ENCODE assay signal across 8 mouse cellular contexts in genomic region chr6:83116373-83117164, GRCm38 (mm10). TPM values are rescaled to one million over a fixed set of nuclear protein-coding genes. Genes with fewer than 3 reads are reported as not detected.
DNase-seq lines count a peak whose midpoint lies in the region; ATAC-seq and TF ChIP-seq lines count a peak whose summit lies in the region.

No protein-coding gene starts in this region.

- no peaks in the 10 kb centered on the region for H3K9me3 ChIP-seq in kidney, embryonic 14.5 days (ENCODE audit: control insufficient read depth, low read length)
- no peaks in the 10 kb centered on the region for H3K9me3 ChIP-seq in hindbrain, embryonic 15.5 days
- H3K9me3 ChIP-seq in midbrain, embryonic 15.5 days: no peaks in the 10 kb centered on the region

- H3K27ac ChIP-seq in kidney, embryonic 14.5 days (ENCODE audit: low read depth, low read length): 0 out of 2 replicates have a peak overlapping the region, but pooled peaks have one; percentile 84
- H3K27ac ChIP-seq in cortical plate, adult 2 months (ENCODE audit: insufficient read depth, low read length): no peak overlapping the region
- 0 out of 2 replicates have a peak overlapping the region, but pooled peaks have one; percentile 81 for H3K27ac ChIP-seq in hindbrain, embryonic 15.5 days (replicated peaks)
- H3K27ac ChIP-seq in midbrain, embryonic 15.5 days: no peak overlapping the region
- H3K27ac ChIP-seq in thymus, adult 2 months (ENCODE audit: control insufficient read depth, insufficient read depth, low read length): no peak overlapping the region

- no peak for ATAC-seq in kidney, embryonic 14.5 days (ENCODE audit: low FRiP score, low TSS enrichment)
- ATAC-seq in hindbrain, embryonic 15.5 days (ENCODE audit: low FRiP score, low read depth): no peak
- ATAC-seq in midbrain, embryonic 15.5 days (replicated peaks): no peak

- no peak for TF ChIP-seq POLR2A in cortical plate, adult 2 months (IDR thresholded peaks at IDR 0.05; ENCODE audit: extremely low read depth, insufficient read depth, low read length)
- TF ChIP-seq POLR2A in thymus, adult 2 months (IDR thresholded peaks at IDR 0.05; ENCODE audit: control insufficient read depth, extremely low read depth, insufficient read depth, low read length, poor library complexity): no peak

- peak overlapping the region; percentile 95 for H3K4me2 ChIP-seq in kidney, embryonic 14.5 days (replicated peaks; ENCODE audit: low read depth, low read length)
- H3K4me2 ChIP-seq in hindbrain, embryonic 15.5 days: peak overlapping the region; percentile 95
- peak overlapping the region; percentile 97 for H3K4me2 ChIP-seq in midbrain, embryonic 15.5 days

- DNase-seq in kidney, adult 8-10 months: no peak
- DNase-seq in frontal cortex, postnatal 25 days (ENCODE audit: low spot score in 2 of 2): no peak
- no peak for DNase-seq in kidney, adult 9 months
- no peak for DNase-seq in thymus, adult 2 months

- whole genome bisulfite sequencing in kidney, embryonic 14.5 days: 72% methylated on average over 11 of the region's 11 CpGs
- 86% methylated on average over 11 of the region's 11 CpGs for WGBS in hindbrain, embryonic 15.5 days
- WGBS in midbrain, embryonic 15.5 days: 81% methylated on average over 11 of the region's 11 CpGs
- 89% methylated on average over 11 of the region's 11 CpGs for WGBS in thymus, adult 2 months

- H3K36me3 ChIP-seq in kidney, embryonic 14.5 days (ENCODE audit: control insufficient read depth, insufficient read depth, low read length): peaks cover 32% of the 10 kb centered on the region
- peaks cover 22% of the 10 kb centered on the region for H3K36me3 ChIP-seq in hindbrain, embryonic 15.5 days
- H3K36me3 ChIP-seq in midbrain, embryonic 15.5 days (replicated peaks): peaks cover 6% of the 10 kb centered on the region; the same call in 1 of the 2 replicates
- H3K36me3 ChIP-seq in thymus, adult 2 months (ENCODE audit: control insufficient read depth, insufficient read depth, low read length): no peaks in the 10 kb centered on the region

- H3K9ac ChIP-seq in kidney, embryonic 14.5 days (ENCODE audit: low read depth, low read length): peak overlapping the region; percentile 93
- H3K9ac ChIP-seq in hindbrain, embryonic 15.5 days: peak overlapping the region; percentile 86
- peak overlapping the region; percentile 84 for H3K9ac ChIP-seq in midbrain, embryonic 15.5 days

- TF ChIP-seq CTCF in cortical plate, adult 2 months (IDR thresholded peaks at IDR 0.05; ENCODE audit: extremely low read depth, insufficient read depth, low read length): no peak
- TF ChIP-seq CTCF in thymus, adult 2 months (IDR thresholded peaks at IDR 0.05; ENCODE audit: borderline replicate concordance, control insufficient read depth, extremely low read depth, insufficient read depth, low read length, poor library complexity): no peak

- peak overlapping the region; percentile 69 for H3K4me3 ChIP-seq in kidney, embryonic 14.5 days (ENCODE audit: low read length)
- H3K4me3 ChIP-seq in cortical plate, adult 2 months (ENCODE audit: insufficient read depth, low read length): peak overlapping the region; percentile 64
- H3K4me3 ChIP-seq in hindbrain, embryonic 15.5 days: peak overlapping the region; percentile 70
- peak overlapping the region; percentile 90 for H3K4me3 ChIP-seq in midbrain, embryonic 15.5 days
- H3K4me3 ChIP-seq in thymus, adult 2 months (ENCODE audit: control insufficient read depth, insufficient read depth, low read length): no peak overlapping the region

- peaks cover 28% of the 10 kb centered on the region for H3K4me1 ChIP-seq in kidney, embryonic 14.5 days (ENCODE audit: control insufficient read depth, insufficient read depth, low read length)
- H3K4me1 ChIP-seq in cortical plate, adult 2 months (ENCODE audit: control insufficient read depth, insufficient read depth, low read length): no peaks in the 10 kb centered on the region
- H3K4me1 ChIP-seq in hindbrain, embryonic 15.5 days (replicated peaks): peaks cover 48% of the 10 kb centered on the region
- peaks cover 51% of the 10 kb centered on the region for H3K4me1 ChIP-seq in midbrain, embryonic 15.5 days
- H3K4me1 ChIP-seq in thymus, adult 2 months (replicated peaks; ENCODE audit: control insufficient read depth, insufficient read depth, low read length): peaks cover 28% of the 10 kb centered on the region

- no peaks in the 10 kb centered on the region for H3K27me3 ChIP-seq in kidney, embryonic 14.5 days (ENCODE audit: control insufficient read depth, insufficient read depth, low read length)
- no peaks in the 10 kb centered on the region for H3K27me3 ChIP-seq in hindbrain, embryonic 15.5 days
- no peaks in the 10 kb centered on the region for H3K27me3 ChIP-seq in midbrain, embryonic 15.5 days (replicated peaks)
- no peaks in the 10 kb centered on the region for H3K27me3 ChIP-seq in thymus, adult 2 months (ENCODE audit: control insufficient read depth, insufficient read depth, low read length)

RNA-seq across cellular contexts. Expression of gene Mogs, which starts 1.3 kb away (rescaled TPM):
- 37.8 and 57.4 TPM in 2 replicates for polyA plus RNA-seq in kidney, embryonic 14.5 days (2014; fragmentation: Nextera tagmentation; extraction: Ambion mirVana)
- 31.4 and 32.6 TPM in 2 replicates for polyA plus RNA-seq in cortical plate, adult 2 months (2012; rRNA removed)
- polyA plus RNA-seq in hindbrain, embryonic 15.5 days (2015; fragmentation: Nextera tagmentation; extraction: Ambion mirVana): 22.8 and 27.2 TPM in 2 replicates
- polyA plus RNA-seq in midbrain, embryonic 15.5 days (2015; fragmentation: Nextera tagmentation; extraction: Ambion mirVana): 24.7 and 27.0 TPM in 2 replicates
- 142 and 143 TPM in 2 replicates for polyA plus RNA-seq in thymus, adult 2 months (2012; rRNA removed)

RNA-seq across cellular contexts. Expression of gene Wbp1, which starts 4.8 kb away (rescaled TPM):
- 123 and 125 TPM in 2 replicates for polyA plus RNA-seq in kidney, embryonic 14.5 days (2014; fragmentation: Nextera tagmentation; extraction: Ambion mirVana)
- polyA plus RNA-seq in cortical plate, adult 2 months (2012; rRNA removed): 74.4 and 78.5 TPM in 2 replicates
- polyA plus RNA-seq in hindbrain, embryonic 15.5 days (2015; fragmentation: Nextera tagmentation; extraction: Ambion mirVana): 155 and 161 TPM in 2 replicates
- polyA plus RNA-seq in midbrain, embryonic 15.5 days (2015; fragmentation: Nextera tagmentation; extraction: Ambion mirVana): 176 and 196 TPM in 2 replicates
- 227 and 265 TPM in 2 replicates for polyA plus RNA-seq in thymus, adult 2 months (2012; rRNA removed)

RNA-seq across cellular contexts. Expression of gene Mrpl53, which starts 7.7 kb away (rescaled TPM):
- polyA plus RNA-seq in kidney, embryonic 14.5 days (2014; fragmentation: Nextera tagmentation; extraction: Ambion mirVana): 139 and 169 TPM in 2 replicates
- 95.3 and 98.0 TPM in 2 replicates for polyA plus RNA-seq in cortical plate, adult 2 months (2012; rRNA removed)
- polyA plus RNA-seq in hindbrain, embryonic 15.5 days (2015; fragmentation: Nextera tagmentation; extraction: Ambion mirVana): 113 and 124 TPM in 2 replicates
- polyA plus RNA-seq in midbrain, embryonic 15.5 days (2015; fragmentation: Nextera tagmentation; extraction: Ambion mirVana): 102 and 105 TPM in 2 replicates
- 67.2 and 83.6 TPM in 2 replicates for polyA plus RNA-seq in thymus, adult 2 months (2012; rRNA removed)

RNA-seq across cellular contexts. Expression of gene Ino80b, which starts 8.7 kb away (rescaled TPM):
- 18.8 and 20.0 TPM in 2 replicates for polyA plus RNA-seq in kidney, embryonic 14.5 days (2014; fragmentation: Nextera tagmentation; extraction: Ambion mirVana)
- 23.2 and 25.5 TPM in 2 replicates for polyA plus RNA-seq in cortical plate, adult 2 months (2012; rRNA removed)
- polyA plus RNA-seq in hindbrain, embryonic 15.5 days (2015; fragmentation: Nextera tagmentation; extraction: Ambion mirVana): 13.8 and 16.3 TPM in 2 replicates
- polyA plus RNA-seq in midbrain, embryonic 15.5 days (2015; fragmentation: Nextera tagmentation; extraction: Ambion mirVana): 13.6 and 15.1 TPM in 2 replicates
- polyA plus RNA-seq in thymus, adult 2 months (2012; rRNA removed): 67.2 and 98.6 TPM in 2 replicates

RNA-seq across cellular contexts. Expression of gene Gm42688, which starts 15.2 kb away (rescaled TPM):
- 2.4 and 3.5 TPM in 2 replicates for polyA plus RNA-seq in kidney, embryonic 14.5 days (2014; fragmentation: Nextera tagmentation; extraction: Ambion mirVana)
- polyA plus RNA-seq in cortical plate, adult 2 months (2012; rRNA removed): 7.8 and 9.7 TPM in 2 replicates
- 5.5 and 6.0 TPM in 2 replicates for polyA plus RNA-seq in hindbrain, embryonic 15.5 days (2015; fragmentation: Nextera tagmentation; extraction: Ambion mirVana)
- polyA plus RNA-seq in midbrain, embryonic 15.5 days (2015; fragmentation: Nextera tagmentation; extraction: Ambion mirVana): 7.3 and 7.4 TPM in 2 replicates
- polyA plus RNA-seq in thymus, adult 2 months (2012; rRNA removed): 10.2 and 11.9 TPM in 2 replicates

Comparison
In these comparisons a context has a peak if more than half of its experiments do, and no peak if none do; other contexts are left out.
1. H3K27ac ChIP-seq: peak in kidney, embryonic 14.5 days (single experiment) and hindbrain, embryonic 15.5 days (single experiment); none in cortical plate, adult 2 months (single experiment), midbrain, embryonic 15.5 days (single experiment) and thymus, adult 2 months (single experiment).
2. Peak in every context shown above with its lines, with median percentiles within 50 percentile points of each other: H3K4me2 ChIP-seq and H3K9ac ChIP-seq.